Mouse (Mus musculus): Measurements from ENCODE around the gene Pde10a. TPM values are rescaled to one million over a fixed set of nuclear protein-coding genes. Genes with fewer than 3 reads are reported as not detected.

The Pde10a gene
- polyA plus RNA-seq (2012; rRNA removed): 7.2 and 7.4 TPM in 2 replicates

DNA sequence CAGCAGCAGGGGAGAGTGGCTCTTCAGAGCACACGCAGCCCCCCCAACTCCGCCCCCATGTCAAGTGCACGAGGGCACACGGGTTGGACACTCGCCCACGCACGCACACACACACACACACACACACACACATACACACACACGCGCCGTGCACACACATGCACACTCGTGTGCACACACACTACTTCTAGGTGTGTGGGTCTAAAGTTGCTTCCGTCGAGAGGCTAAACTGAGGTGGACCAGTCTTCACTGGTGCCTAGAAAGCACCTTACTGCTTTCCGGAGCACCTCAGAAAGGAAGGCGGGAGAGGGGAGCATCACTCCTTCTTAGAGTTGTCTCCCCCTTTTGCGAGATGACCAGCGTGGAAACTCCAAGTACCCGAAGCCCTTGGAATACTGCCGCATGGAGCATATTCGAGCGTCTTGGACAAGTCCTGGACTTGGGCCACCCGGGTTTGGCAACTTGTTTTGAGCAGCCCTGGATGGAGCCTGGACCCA, at the start of gene Pde10a:
Gene Pde10a, plus strand, starts transcription at position 148 of the 497 bp plus-strand sequence.

DNA sequence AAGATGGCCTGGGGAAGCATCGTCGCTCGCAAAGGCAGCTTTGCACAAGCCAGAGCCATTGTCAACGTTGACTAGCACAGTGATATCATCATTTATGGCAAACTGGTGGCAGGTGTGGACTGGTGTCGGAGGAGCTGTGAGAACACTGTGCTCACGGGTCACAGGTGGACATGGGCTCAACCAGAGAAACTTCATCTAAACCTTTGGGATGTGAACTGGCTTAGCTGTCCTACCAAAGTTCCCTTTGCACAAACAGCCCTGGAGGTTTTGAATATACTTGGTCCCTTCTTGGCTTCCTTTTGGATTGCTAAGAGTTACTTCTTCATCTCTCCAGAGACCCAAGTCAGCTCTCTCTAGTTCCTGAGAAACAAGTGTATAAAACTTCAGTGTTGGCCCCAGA, 41.7 kb downstream of the Pde10a start, which contains the start of gene Gm17087:
Gene Gm17087, minus strand, starts transcription at position 101 of the 400 bp plus-strand sequence.

GRCm38 (mm10) chr17:8988119-8988807, 463.1 kb downstream of the Pde10a start, which contains the start of gene 1700010I14Rik:
Gene 1700010I14Rik (plus strand): TSS chr17:8988333.

Other genes with a start within 250 kb of the Pde10a start
- 34.3 and 79.6 TPM in 2 replicates for gene Mpc1, start 242.5 kb upstream of the Pde10a start, polyA plus RNA-seq (2012; rRNA removed)
- gene Sft2d1, start 214.3 kb upstream of the Pde10a start, polyA plus RNA-seq (2012; rRNA removed): 76.5 and 95.7 TPM in 2 replicates
- 1.8 and 2.3 TPM in 2 replicates for gene Prr18, start 187.9 kb upstream of the Pde10a start, polyA plus RNA-seq (2012; rRNA removed)
- 0.61 and 1.4 TPM in 2 replicates for gene T2, start 169.4 kb upstream of the Pde10a start, polyA plus RNA-seq (2012; rRNA removed)
- 1.5 and 3.8 TPM in 2 replicates for gene T, start 90.9 kb upstream of the Pde10a start, polyA plus RNA-seq (2012; rRNA removed)
- gene Gm17087, start 41.6 kb downstream of the Pde10a start, polyA plus RNA-seq (2012; rRNA removed): not detected in 2 replicates